12 mouse cellular contexts compared by ENCODE assay signal in the genomic region with DNA sequence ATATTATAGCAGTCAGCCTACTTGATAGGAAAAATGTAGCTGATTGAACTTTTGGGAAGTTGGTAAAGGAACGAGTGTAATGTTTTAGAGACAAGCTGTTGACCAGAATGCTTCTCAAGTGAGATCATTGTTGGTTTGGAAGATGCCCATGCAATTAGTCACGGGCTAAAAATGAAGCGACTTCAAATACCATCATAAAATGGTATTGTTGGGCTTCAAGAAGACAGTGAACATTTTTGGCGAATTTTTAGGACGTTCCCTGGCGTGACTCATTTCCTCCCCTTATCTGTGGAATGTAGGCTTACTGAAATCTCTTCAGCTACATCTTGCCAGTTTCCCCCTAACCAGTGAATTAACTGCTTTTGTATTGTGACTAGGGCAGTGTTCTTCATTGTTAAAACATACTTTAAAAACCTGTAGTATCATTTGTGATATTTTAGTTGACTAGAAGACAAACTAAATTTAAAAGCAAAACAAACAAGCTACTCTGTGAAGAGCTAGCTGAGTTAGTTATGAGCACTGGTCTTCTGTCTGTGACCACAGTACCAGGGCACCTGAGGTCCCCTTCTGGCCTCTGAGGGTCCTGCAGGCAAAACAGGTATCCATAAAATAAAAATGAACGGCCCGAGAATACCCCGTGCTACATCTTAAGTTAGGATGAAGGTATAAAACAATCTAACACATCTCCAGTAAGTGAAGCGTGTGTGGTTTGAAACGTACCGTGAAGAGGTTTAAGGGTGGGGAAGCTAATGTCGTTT. TPM values are rescaled to one million over a fixed set of nuclear protein-coding genes. Genes with fewer than 3 reads are reported as not detected.
DNase-seq lines count a peak whose midpoint lies in the region; ATAC-seq and TF ChIP-seq lines count a peak whose summit lies in the region.
"Had no signal": no experiment of that assay in that cellular context is flagged by ENCODE, and none has a peak within 500 bp of the region (broad histone marks: within the 10 kb centered on the region; RNA-seq: fewer than 3 reads in every experiment).

No protein-coding gene starts in this region.

- H3K27ac ChIP-seq in lung, embryonic 14.5 days (ENCODE audit: low read depth): no peak overlapping the region; the same call in 1 of the 2 replicates
- H3K27ac ChIP-seq in heart, adult 2 months: peak overlapping the region; percentile 26
- no peak overlapping the region for H3K27ac ChIP-seq in forebrain, embryonic 10.5 days
- H3K27ac ChIP-seq in forebrain, embryonic 16.5 days (ENCODE audit: low read length): no peak overlapping the region
- H3K27ac ChIP-seq: forebrain, embryonic 13.5 days; hindbrain, embryonic 14.5 days; liver, embryonic 14.5 days had no signal

- TF ChIP-seq POLR2A in heart, adult 2 months (IDR thresholded peaks at IDR 0.05; ENCODE audit: insufficient read depth, low read depth, low read length): no peak

- no peak overlapping the region for H3K4me2 ChIP-seq in lung, embryonic 14.5 days
- no peak overlapping the region for H3K4me2 ChIP-seq in forebrain, embryonic 16.5 days (ENCODE audit: low read length)
- H3K4me2 ChIP-seq: forebrain, embryonic 13.5 days; hindbrain, embryonic 14.5 days had no signal

- H3K9ac ChIP-seq in lung, embryonic 14.5 days: no peak overlapping the region
- H3K9ac ChIP-seq in heart, adult 2 months (ENCODE audit: low read depth, low read length): no peak overlapping the region
- no peak overlapping the region for H3K9ac ChIP-seq in forebrain, embryonic 16.5 days (replicated peaks; ENCODE audit: low read depth, low read length)
- H3K9ac ChIP-seq: forebrain, embryonic 13.5 days; hindbrain, embryonic 14.5 days; liver, embryonic 14.5 days had no signal

- intact Hi-C loops in heart, adult 2 months (cut with DNase I): no loop called here

- no peaks in the 10 kb centered on the region for H3K27me3 ChIP-seq in lung, embryonic 14.5 days (ENCODE audit: insufficient read depth, low read length)
- no peaks in the 10 kb centered on the region for H3K27me3 ChIP-seq in heart, adult 2 months (ENCODE audit: control insufficient read depth, insufficient read depth, low read length)
- H3K27me3 ChIP-seq in forebrain, embryonic 10.5 days (ENCODE audit: poor library complexity, severe bottlenecking): no peaks in the 10 kb centered on the region
- no peaks in the 10 kb centered on the region for H3K27me3 ChIP-seq in forebrain, embryonic 16.5 days (replicated peaks; ENCODE audit: control insufficient read depth, insufficient read depth, low read length)
- H3K27me3 ChIP-seq: forebrain, embryonic 13.5 days had no signal

- no peaks in the 10 kb centered on the region for H3K9me3 ChIP-seq in lung, embryonic 14.5 days (ENCODE audit: low read depth, low read length)
- no peaks in the 10 kb centered on the region; the same call in 1 of the 2 replicates for H3K9me3 ChIP-seq in forebrain, embryonic 10.5 days
- H3K9me3 ChIP-seq in forebrain, embryonic 16.5 days (ENCODE audit: control insufficient read depth, low read length): no peaks in the 10 kb centered on the region
- H3K9me3 ChIP-seq: forebrain, embryonic 13.5 days had no signal

- DNase-seq in adrenal gland, adult 8-10 months: peak; percentile 32
- no peak for DNase-seq in adrenal gland, postnatal 25 days
- DNase-seq in lung, embryonic 14.5 days: peak; percentile 56
- DNase-seq in lung, postnatal 14 days: no peak
- DNase-seq in heart, adult 2 months: peak in 1 of 2 experiments; percentile 48
- DNase-seq in lung, postnatal 25 days (ENCODE audit: low spot score): peak; percentile 33
- no peak for DNase-seq in forebrain, embryonic 10.5 days (ENCODE audit: extremely low spot score, low spot score)

- TF ChIP-seq EP300 in heart, adult 2 months (IDR thresholded peaks at IDR 0.05; ENCODE audit: insufficient read depth, low read depth, low read length): no peak

- TF ChIP-seq CTCF in lung, embryonic 14.5 days (IDR thresholded peaks at IDR 0.05; ENCODE audit: low read depth): no peak
- peak; percentile 57 for TF ChIP-seq CTCF in heart, adult 2 months (IDR thresholded peaks at IDR 0.05)

- H3K36me3 ChIP-seq in lung, embryonic 14.5 days (ENCODE audit: insufficient read depth): peaks cover 7% of the 10 kb centered on the region; the same call in 1 of the 2 replicates
- no peaks in the 10 kb centered on the region for H3K36me3 ChIP-seq in heart, adult 2 months (ENCODE audit: control insufficient read depth, insufficient read depth, low read length)
- H3K36me3 ChIP-seq in forebrain, embryonic 10.5 days (replicated peaks): peaks cover 79% of the 10 kb centered on the region
- no peaks in the 10 kb centered on the region for H3K36me3 ChIP-seq in forebrain, embryonic 16.5 days (ENCODE audit: control insufficient read depth, insufficient read depth)

- WGBS in lung, embryonic 14.5 days: 63% methylated on average over 13 of the region's 13 CpGs
- 41% methylated on average over 13 of the region's 13 CpGs for WGBS in heart, adult 2 months
- WGBS in forebrain, embryonic 10.5 days: 87% methylated on average over 13 of the region's 13 CpGs
- 86% methylated on average over 13 of the region's 13 CpGs for WGBS in forebrain, embryonic 16.5 days

- no peaks in the 10 kb centered on the region for H3K79me2 ChIP-seq in heart, adult 2 months (replicated peaks; ENCODE audit: control insufficient read depth, insufficient read depth, low read length)

- no peak for ATAC-seq in lung, embryonic 14.5 days (ENCODE audit: insufficient read depth)
- ATAC-seq in forebrain, embryonic 16.5 days: no peak
- ATAC-seq: forebrain, embryonic 13.5 days; midbrain, embryonic 16.5 days had no signal

- H3K4me1 ChIP-seq in lung, embryonic 14.5 days (ENCODE audit: insufficient read depth): peaks cover 11% of the 10 kb centered on the region; the same call in 1 of the 2 replicates
- peaks cover 6% of the 10 kb centered on the region for H3K4me1 ChIP-seq in heart, adult 2 months (ENCODE audit: control insufficient read depth, insufficient read depth, low read length)
- H3K4me1 ChIP-seq in forebrain, embryonic 10.5 days: no peaks in the 10 kb centered on the region
- H3K4me1 ChIP-seq in forebrain, embryonic 16.5 days (replicated peaks; ENCODE audit: control insufficient read depth, insufficient read depth, low read length): no peaks in the 10 kb centered on the region
- H3K4me1 ChIP-seq: forebrain, embryonic 13.5 days had no signal

- no peak overlapping the region for H3K4me3 ChIP-seq in lung, embryonic 14.5 days (ENCODE audit: low read depth, low read length)
- H3K4me3 ChIP-seq in heart, adult 2 months: peak overlapping the region; percentile 12; the same call in 1 of the 2 replicates
- no peak overlapping the region for H3K4me3 ChIP-seq in forebrain, embryonic 10.5 days
- H3K4me3 ChIP-seq in forebrain, embryonic 16.5 days (replicated peaks; ENCODE audit: low read length): no peak overlapping the region
- H3K4me3 ChIP-seq: forebrain, embryonic 13.5 days had no signal

RNA-seq across cellular contexts. Expression of a gene that starts 29.0 kb away (rescaled TPM):
- total RNA-seq in adrenal gland, adult 8-10 months (2022): under 1 TPM in 3 of 4 experiments, not detected in 1; 0.15 to 0.26 (median 0.24) TPM
- total RNA-seq in adrenal gland, postnatal 25 days (2021): 0.61 and 1.1 TPM in 2 replicates
- polyA plus RNA-seq in lung, embryonic 14.5 days (2014; fragmentation: Nextera tagmentation; extraction: Ambion mirVana): 14.9 and 16.0 TPM in 2 replicates
- total RNA-seq in heart, adult 2 months (2021): under 1 TPM; 0.14 to 0.16 TPM
- 0.08 and 0.09 TPM in 2 replicates for polyA plus RNA-seq in heart, adult 2 months (2012; rRNA removed)
- 20.9 and 22.4 TPM in 2 replicates for polyA plus RNA-seq in forebrain, embryonic 10.5 days (2016; fragmentation: Nextera tagmentation; extraction: Ambion mirVana)
- 8.1 and 10.0 TPM in 2 replicates for polyA plus RNA-seq in forebrain, embryonic 16.5 days (2015; fragmentation: Nextera tagmentation; extraction: Ambion mirVana)

Comparison
In these comparisons a context has a peak if more than half of its experiments do, and no peak if none do; other contexts are left out.
1. DNase-seq: peak in adrenal gland, adult 8-10 months (single experiment), lung, embryonic 14.5 days (single experiment) and lung, postnatal 25 days (single experiment); none in adrenal gland, postnatal 25 days (single experiment), lung, postnatal 14 days (single experiment) and forebrain, embryonic 10.5 days (single experiment).